ENCODE assay signal across 8 mouse cellular contexts in genomic region chr6:126163181-126163621, GRCm38 (mm10). TPM values are rescaled to one million over a fixed set of nuclear protein-coding genes. Genes with fewer than 3 reads are reported as not detected.
DNase-seq lines count a peak whose midpoint lies in the region; ATAC-seq lines count a peak whose summit lies in the region.

No protein-coding gene starts in this region.

- H3K9me3 ChIP-seq in hindbrain, embryonic 14.5 days (ENCODE audit: control insufficient read depth, low read length): peaks cover 5% of the 10 kb centered on the region; the same call in 1 of the 2 replicates
- H3K9me3 ChIP-seq in midbrain, embryonic 14.5 days (ENCODE audit: control insufficient read depth, low read length): no peaks in the 10 kb centered on the region

- H3K4me2 ChIP-seq in hindbrain, embryonic 14.5 days (replicated peaks): peak overlapping the region; percentile 68
- H3K4me2 ChIP-seq in midbrain, embryonic 14.5 days (ENCODE audit: low read length): peak overlapping the region; percentile 64

- H3K4me3 ChIP-seq in hindbrain, embryonic 14.5 days (replicated peaks; ENCODE audit: low read length): peak overlapping the region; percentile 33
- peak overlapping the region; percentile 30 for H3K4me3 ChIP-seq in midbrain, embryonic 14.5 days (replicated peaks; ENCODE audit: low read depth, low read length)

- H3K36me3 ChIP-seq in hindbrain, embryonic 14.5 days (replicated peaks; ENCODE audit: control insufficient read depth, insufficient read depth): no peaks in the 10 kb centered on the region
- H3K36me3 ChIP-seq in midbrain, embryonic 14.5 days (ENCODE audit: control insufficient read depth, insufficient read depth, low read length): no peaks in the 10 kb centered on the region

- H3K27ac ChIP-seq in hindbrain, embryonic 14.5 days: no peak overlapping the region
- no peak overlapping the region for H3K27ac ChIP-seq in midbrain, embryonic 14.5 days (replicated peaks; ENCODE audit: low read depth, low read length)

- under 1% methylated on average over 25 of the region's 25 CpGs for WGBS in hindbrain, embryonic 14.5 days
- under 1% methylated on average over 25 of the region's 25 CpGs for WGBS in midbrain, embryonic 14.5 days

- ATAC-seq in hindbrain, embryonic 14.5 days (ENCODE audit: low FRiP score): peak; percentile 42; the same call in 1 of the 2 replicates
- ATAC-seq in midbrain, embryonic 14.5 days (ENCODE audit: low FRiP score, low TSS enrichment): 0 out of 2 replicates have a peak, but pooled peaks have one; percentile 18
- ATAC-seq in erythroblast, adult 5-6 weeks (replicated peaks; ENCODE audit: low FRiP score, poor library complexity, severe bottlenecking): no peak

- H3K4me1 ChIP-seq in hindbrain, embryonic 14.5 days (replicated peaks; ENCODE audit: control insufficient read depth, insufficient read depth, low read length): peaks cover 43% of the 10 kb centered on the region
- peaks cover 39% of the 10 kb centered on the region for H3K4me1 ChIP-seq in midbrain, embryonic 14.5 days (ENCODE audit: control insufficient read depth, insufficient read depth, low read length)

- peak; percentile 58 for DNase-seq in R1 (ENCODE audit: low read depth, low spot score)
- DNase-seq in cerebellum, adult 9-10 months: peak; percentile 60
- peak; percentile 53 for DNase-seq in gastrocnemius, postnatal 10 days
- no peak for DNase-seq in hindbrain, embryonic 14.5 days (ENCODE audit: low spot score)
- peak; percentile 51 for DNase-seq in left cerebral cortex, postnatal 4 days
- peak; percentile 66 for DNase-seq in midbrain, embryonic 14.5 days
- no peak for DNase-seq in frontal cortex, postnatal 14 days (ENCODE audit: low spot score in 2 of 2)

- H3K9ac ChIP-seq in hindbrain, embryonic 14.5 days: 0 out of 2 replicates have a peak overlapping the region, but pooled peaks have one; percentile 29
- H3K9ac ChIP-seq in midbrain, embryonic 14.5 days (replicated peaks; ENCODE audit: low read length): peak overlapping the region; percentile 31; the same call in 1 of the 2 replicates

- peaks cover 69% of the 10 kb centered on the region for H3K27me3 ChIP-seq in hindbrain, embryonic 14.5 days (ENCODE audit: control insufficient read depth, insufficient read depth, low read length)
- H3K27me3 ChIP-seq in midbrain, embryonic 14.5 days (ENCODE audit: control insufficient read depth, insufficient read depth, low read length): peaks cover 65% of the 10 kb centered on the region

- intact Hi-C loops in left cerebral cortex, postnatal 4 days (cut with DNase I): no loop called here

RNA-seq across cellular contexts. Expression of gene Ntf3, which starts 3.5 kb away (rescaled TPM):
- 1 to 10 TPM; 2.1 to 2.9 TPM for total RNA-seq in gastrocnemius, postnatal 10 days (2021)
- 3.0 and 3.4 TPM in 2 replicates for polyA plus RNA-seq in hindbrain, embryonic 14.5 days (2014; fragmentation: Nextera tagmentation; extraction: Ambion mirVana)
- total RNA-seq in left cerebral cortex, postnatal 4 days (2021): 10 to 100 TPM; 10.0 to 13.3 TPM
- polyA plus RNA-seq in midbrain, embryonic 14.5 days (2014; fragmentation: Nextera tagmentation; extraction: Ambion mirVana): 1.4 and 1.8 TPM in 2 replicates
- total RNA-seq in erythroblast, adult 5-6 weeks (2015; ENCODE audit: low replicate concordance): not detected in 2 replicates
- not detected in 2 replicates for total RNA-seq in erythroblast, adult 5-6 weeks (2017; ENCODE audit: low replicate concordance)

Comparison
In these comparisons a context has a peak if more than half of its experiments do, and no peak if none do; other contexts are left out.
1. DNase-seq: peak in R1 (single experiment), cerebellum, adult 9-10 months (single experiment), gastrocnemius, postnatal 10 days (single experiment), left cerebral cortex, postnatal 4 days (single experiment) and midbrain, embryonic 14.5 days (single experiment); none in hindbrain, embryonic 14.5 days (single experiment) and frontal cortex, postnatal 14 days (0 of 2).